Mouse (Mus musculus) ES-E14 (cell line): ENCODE measurements at regions not wholly inside any gene's neighbourhood (a gene's known extent, or its start where the extent isn't known, plus 50 kb on each side); places are given as distances from the start of the nearest gene placed in this dataset.

ENCODE experiments used
- DNase-seq: peaks from one replicate; pipeline ENCODE4 v3.0.0-alpha.2; 2013; ENCODE audit warnings: low read depth, low spot score
- H3K27ac ChIP-seq: 2 replicates; pipeline ENCODE4 v1.5.1; 2012; ENCODE audit warnings: low read depth, mild to moderate bottlenecking, low read length, moderate library complexity, mixed read lengths; ENCODE audit not compliant: poor library complexity, insufficient read depth, severe bottlenecking
- H3K36me3 ChIP-seq: 2 replicates; pipeline ENCODE4 v1.6.1; 2012; ENCODE audit warnings: mild to moderate bottlenecking, low read length, moderate library complexity, mixed read lengths; ENCODE audit not compliant: control insufficient read depth, poor library complexity, insufficient read depth, severe bottlenecking
- H3K4me1 ChIP-seq, 2 experiments: fragments of 150-350 bp in 1 of 2; sonication (generic) in 1 of 2; 2 replicates each; pipeline ENCODE4 v1.6.1; 2012; ENCODE audit warnings: low read length in 2 of 2, mild to moderate bottlenecking in 1 of 2, mixed read lengths in 1 of 2; ENCODE audit not compliant: control insufficient read depth in 2 of 2, insufficient read depth in 2 of 2, poor library complexity in 1 of 2
- H3K4me3 ChIP-seq, 2 experiments: fragments of 150-350 bp in 1 of 2; sonication (generic) in 1 of 2; 2 replicates each; pipeline ENCODE4 v1.5.1; 2012; ENCODE audit warnings: low read length in 2 of 2, low read depth in 1 of 2, mild to moderate bottlenecking in 1 of 2, mixed read lengths in 1 of 2; ENCODE audit not compliant: insufficient read depth in 1 of 2, poor library complexity in 1 of 2, severe bottlenecking in 1 of 2
- H3K9ac ChIP-seq: 2 replicates; pipeline ENCODE4 v1.6.1; 2012; ENCODE audit warnings: low read depth, mild to moderate bottlenecking, low read length, mixed read lengths; ENCODE audit not compliant: poor library complexity, insufficient read depth, severe bottlenecking
- H3K9me3 ChIP-seq: fragments of 150-350 bp; sonication (generic); 2 replicates; pipeline ENCODE4 v1.6.1; 2012; ENCODE audit warnings: low read depth, mild to moderate bottlenecking, low read length; ENCODE audit not compliant: control insufficient read depth, insufficient read depth
- CHD2 ChIP-seq: IDR thresholded peaks from 2 replicates; pipeline ENCODE4 v1.6.1; 2014; ENCODE audit warnings: mild to moderate bottlenecking, low read depth, low read length, inconsistent platforms
- HCFC1 ChIP-seq: IDR thresholded peaks from 2 replicates; pipeline ENCODE4 v1.6.1; 2012; ENCODE audit warnings: low read length, inconsistent platforms, borderline replicate concordance; ENCODE audit not compliant: insufficient read depth
- MAFK ChIP-seq: IDR thresholded peaks from 2 replicates; pipeline ENCODE4 v1.6.1; 2014; ENCODE audit warnings: mild to moderate bottlenecking, low read depth, low read length, inconsistent platforms; ENCODE audit not compliant: insufficient read depth
- ZC3H11A ChIP-seq: IDR thresholded peaks from 2 replicates; pipeline ENCODE4 v1.6.1; 2012; ENCODE audit warnings: low read depth, mild to moderate bottlenecking, inconsistent platforms, low read length, borderline replicate concordance
- ZNF384 ChIP-seq: IDR thresholded peaks from 2 replicates; pipeline ENCODE4 v1.6.1; 2012; ENCODE audit warnings: low read depth, low read length, inconsistent platforms
- in situ Hi-C, 2 experiments: fragments of 600-800 bp; cut with MboI; formaldehyde crosslinking; loops; one replicate each; pipeline ENCODE4 v1.15.1; 2025; ENCODE audit warnings: low sequenced_read_pairs in 2 of 2, inconsistent platforms in 1 of 2; ENCODE audit not compliant: unreplicated experiment in 2 of 2

GRCm38 (mm10) chr7:118001881-118002280, 114.1 kb downstream of the Rps15a start:
- Histone ChIP-seq H3K4me1 (no peaks in the 10 kb centered on the region), H3K4me3 (no peak overlapping the region), H3K36me3 (no peaks in the 10 kb centered on the region), H3K27ac (no peak overlapping the region), H3K9me3 (no peaks in the 10 kb centered on the region), H3K9ac (no peak overlapping the region)
- in situ Hi-C loops, result no loop called here
- TF ChIP-seq ZC3H11A, result no peak
- no peak for TF ChIP-seq ZNF384
- no peak for TF ChIP-seq CHD2
- no peak for TF ChIP-seq MAFK
- no peak for TF ChIP-seq HCFC1
- DNase-seq, result no peak

GRCm38 (mm10) chr7:118001121-118001520, 114.9 kb downstream of the Rps15a start:
- no peak overlapping the region for H3K4me3 ChIP-seq
- no peak for TF ChIP-seq MAFK
- no peak for TF ChIP-seq HCFC1
- no peak for TF ChIP-seq CHD2
- no peak for TF ChIP-seq ZNF384
- no peak for TF ChIP-seq ZC3H11A
- DNase-seq, result peak; percentile 54
- no peak overlapping the region for H3K27ac ChIP-seq
- no peaks in the 10 kb centered on the region for H3K9me3 ChIP-seq
- no peaks in the 10 kb centered on the region for H3K4me1 ChIP-seq
- in situ Hi-C loops, result no loop called here
- no peaks in the 10 kb centered on the region for H3K36me3 ChIP-seq
- H3K9ac ChIP-seq, result no peak overlapping the region

GRCm38 (mm10) chr7:117982177-117982576, 133.8 kb downstream of the Rps15a start:
- Histone ChIP-seq H3K4me1 (no peaks in the 10 kb centered on the region), H3K4me3 (no peak overlapping the region), H3K9ac (no peak overlapping the region), H3K36me3 (no peaks in the 10 kb centered on the region), H3K9me3 (no peaks in the 10 kb centered on the region), H3K27ac (no peak overlapping the region)
- no peak for DNase-seq
- in situ Hi-C loops, result no loop called here
- TF ChIP-seq ZNF384 (no peak), CHD2 (no peak), MAFK (no peak), ZC3H11A (no peak), HCFC1 (no peak)

- in situ Hi-C loops, result no loop called here
- DNase-seq, result no peak
- peak overlapping the region; percentile 49; the same call in 1 of the 2 replicates for H3K27ac ChIP-seq
- H3K4me1 ChIP-seq, result no peaks in the 10 kb centered on the region
- no peak overlapping the region for H3K4me3 ChIP-seq
- TF ChIP-seq MAFK, result no peak
- no peak for TF ChIP-seq CHD2
- TF ChIP-seq ZC3H11A, result no peak
- TF ChIP-seq ZNF384, result no peak
- TF ChIP-seq HCFC1, result no peak
- H3K9me3 ChIP-seq, result no peaks in the 10 kb centered on the region
- no peak overlapping the region for H3K9ac ChIP-seq
- no peaks in the 10 kb centered on the region for H3K36me3 ChIP-seq
Measured at GRCm38 (mm10) chr7:117971176-117971575, 144.8 kb downstream of the Rps15a start.

GRCm38 (mm10) chr7:117943435-117943834, 172.6 kb downstream of the Rps15a start:
- no peaks in the 10 kb centered on the region for H3K4me1 ChIP-seq
- TF ChIP-seq ZC3H11A (no peak), MAFK (no peak), ZNF384 (no peak), CHD2 (no peak), HCFC1 (no peak)
- H3K4me3 ChIP-seq, result no peak overlapping the region
- DNase-seq, result no peak
- no peak overlapping the region for H3K27ac ChIP-seq
- H3K9ac ChIP-seq, result no peak overlapping the region
- no peaks in the 10 kb centered on the region for H3K36me3 ChIP-seq
- in situ Hi-C loops, result no loop called here
- H3K9me3 ChIP-seq, result no peaks in the 10 kb centered on the region
